Mouse (Mus musculus): ENCODE results near the gene Tppp2.

The Tppp2 gene

GRCm38 (mm10) chr14:51967400-51967799 lies 49.2 kb downstream of the Tppp2 start:
- no peak for DNase-seq
